Mouse (Mus musculus): Measurements from ENCODE around the gene Hspa1a. TPM values are rescaled to one million over a fixed set of nuclear protein-coding genes. Genes with fewer than 3 reads are reported as not detected.
"Not testable (repeated sequence)": the region's sequence is repeated elsewhere in the genome, so short reads cannot be mapped to it uniquely, and the experiment has no call there.

The Hspa1a gene
- total RNA-seq, 2 experiments from 2014 or later = 6.8 to 8.7 TPM

DNA sequence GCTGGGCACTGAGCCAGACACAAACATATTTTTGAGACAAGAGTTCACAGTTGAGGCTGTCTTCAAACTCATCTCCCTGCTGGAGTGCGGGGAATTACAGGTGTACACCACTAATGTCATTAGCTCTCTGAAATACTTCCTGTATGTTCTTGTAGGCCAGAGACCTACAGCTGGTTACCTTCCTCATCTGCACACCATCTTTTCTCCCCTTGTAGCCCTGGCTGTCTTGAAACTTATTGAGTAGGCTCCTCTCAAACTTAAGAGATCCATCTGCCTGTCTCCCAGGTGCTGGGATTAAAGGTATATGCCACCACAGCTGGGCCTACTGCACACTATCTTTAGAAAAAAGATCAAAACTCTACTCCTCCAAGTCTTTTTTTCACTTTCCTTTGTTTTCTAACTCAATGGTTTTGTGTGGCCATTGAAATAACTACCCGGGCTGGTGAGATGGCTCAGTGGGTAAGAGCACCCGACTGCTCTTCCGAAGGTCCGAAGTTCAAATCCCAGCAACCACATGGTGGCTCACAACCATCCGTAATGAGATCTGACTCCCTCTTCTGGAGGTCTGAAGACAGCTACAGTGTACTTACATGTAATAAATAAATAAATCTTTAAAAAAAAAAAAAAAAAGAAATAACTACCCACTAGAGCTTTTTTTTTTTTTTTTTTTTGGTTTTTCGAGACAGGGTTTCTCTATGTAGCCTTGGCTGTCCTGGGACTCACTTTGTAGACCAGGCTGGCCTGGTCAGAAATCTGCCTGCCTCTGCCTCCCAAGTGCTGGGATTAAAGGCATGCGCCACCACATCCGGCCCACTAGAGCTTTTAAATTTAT, 23.0 kb downstream of the Hspa1a start:
- DNase-seq (ENCODE audit: low spot score in 2 of 2) = not testable (repeated sequence)

DNA sequence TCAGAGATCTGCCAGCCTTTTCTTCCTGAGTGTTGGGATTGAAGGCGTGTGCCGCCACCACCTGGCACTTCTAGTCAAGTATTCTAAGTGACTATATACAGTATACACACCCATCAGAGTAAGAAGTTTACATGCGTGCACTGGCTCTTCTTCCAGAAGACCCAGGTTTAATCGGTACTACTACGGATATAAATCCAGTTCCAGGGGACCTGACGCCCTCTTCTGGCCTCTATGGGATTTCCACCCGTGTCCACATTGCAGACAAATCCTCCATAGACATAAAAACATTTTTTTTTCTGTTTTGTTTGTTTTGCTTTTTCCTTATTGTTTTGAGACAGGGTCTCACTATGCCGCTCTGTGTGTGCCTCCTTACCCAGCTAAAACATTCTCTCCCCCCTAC, 24.4 kb downstream of the Hspa1a start:
- no peak for DNase-seq (ENCODE audit: low spot score in 2 of 2)

DNA sequence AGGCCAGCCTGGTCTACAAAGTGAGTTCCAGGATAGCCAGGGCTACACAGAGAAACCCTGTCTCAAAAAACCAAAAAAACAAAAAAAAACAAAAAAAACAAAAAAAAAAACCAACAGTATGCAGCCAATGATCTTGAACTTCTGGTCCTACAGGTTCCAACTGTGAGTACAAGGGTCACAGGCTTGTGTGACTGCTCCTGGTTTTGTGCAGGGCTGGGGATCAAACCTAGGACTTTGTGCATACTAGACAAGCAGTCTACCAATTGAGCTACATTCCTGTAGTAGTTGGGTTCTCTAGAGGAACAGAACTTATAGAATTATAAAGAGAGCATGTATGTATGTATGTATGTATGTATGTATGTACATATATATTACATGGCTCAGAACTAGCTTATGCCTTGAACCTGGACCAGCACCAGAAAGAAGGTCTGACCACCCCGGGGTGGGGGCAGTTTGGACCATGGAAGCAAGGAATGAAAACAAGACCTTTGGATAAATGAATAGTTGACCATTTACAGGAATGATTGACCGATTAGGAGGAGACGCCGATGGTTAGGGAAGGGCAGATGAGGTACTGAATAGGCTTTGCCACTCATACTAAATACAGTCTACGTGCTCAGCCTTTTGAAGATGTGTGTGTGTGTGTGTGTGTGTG, 25.3 kb downstream of the Hspa1a start:
- no peak for DNase-seq (ENCODE audit: low spot score in 2 of 2)

DNA sequence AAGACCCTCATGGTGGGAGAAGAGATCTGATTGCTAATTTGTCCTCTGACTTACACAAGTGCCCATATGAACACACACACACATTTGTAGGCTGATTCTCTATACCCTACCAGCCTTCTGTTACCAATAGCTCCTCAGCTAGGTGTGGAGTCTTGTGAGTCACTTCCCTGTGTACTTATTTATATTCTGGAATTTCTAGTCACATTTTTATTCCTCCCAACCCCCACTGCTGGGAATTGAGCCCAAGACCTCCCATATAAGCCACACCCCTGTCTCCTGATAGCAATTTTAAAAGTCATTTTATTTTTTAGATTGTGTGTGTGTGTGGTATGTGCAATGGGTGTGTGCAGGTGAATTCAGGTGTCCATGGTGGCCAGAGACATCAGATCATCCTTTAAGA, 27.6 kb downstream of the Hspa1a start:
- no peak for DNase-seq (ENCODE audit: low spot score in 2 of 2)

DNA sequence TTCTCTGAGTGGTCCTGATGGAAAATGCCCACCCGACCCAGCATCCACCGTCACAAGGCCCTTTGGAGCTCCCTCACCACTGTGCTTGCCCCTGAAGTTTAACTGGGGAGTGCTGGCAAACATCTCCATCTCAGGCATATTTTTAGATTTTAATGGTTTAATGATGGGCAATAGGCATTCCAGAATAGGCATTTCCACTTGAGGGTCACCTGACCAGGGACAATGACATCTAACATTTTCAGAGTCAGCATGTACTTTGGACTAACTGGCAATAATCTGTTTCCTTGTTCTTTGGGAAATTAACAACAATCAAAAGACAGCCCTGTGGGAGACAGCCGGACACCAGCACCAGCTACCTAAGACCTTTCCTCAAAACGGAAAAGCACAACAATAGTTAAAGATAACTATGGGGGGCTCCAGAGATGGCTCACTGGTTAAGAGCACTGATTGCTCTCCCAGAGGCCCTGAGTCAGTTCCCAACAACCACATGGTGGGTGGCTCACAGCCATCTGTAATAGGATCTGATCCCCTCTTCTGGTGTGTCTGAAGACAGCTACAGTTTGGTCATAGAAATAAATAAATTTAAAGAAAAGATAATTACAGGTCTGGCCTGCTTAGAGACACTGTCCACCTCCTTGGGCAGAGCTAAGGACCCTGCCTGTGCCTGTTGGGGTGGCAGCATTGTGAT, 28.7 kb downstream of the Hspa1a start:
- no peak for DNase-seq (ENCODE audit: low spot score in 2 of 2)

DNA sequence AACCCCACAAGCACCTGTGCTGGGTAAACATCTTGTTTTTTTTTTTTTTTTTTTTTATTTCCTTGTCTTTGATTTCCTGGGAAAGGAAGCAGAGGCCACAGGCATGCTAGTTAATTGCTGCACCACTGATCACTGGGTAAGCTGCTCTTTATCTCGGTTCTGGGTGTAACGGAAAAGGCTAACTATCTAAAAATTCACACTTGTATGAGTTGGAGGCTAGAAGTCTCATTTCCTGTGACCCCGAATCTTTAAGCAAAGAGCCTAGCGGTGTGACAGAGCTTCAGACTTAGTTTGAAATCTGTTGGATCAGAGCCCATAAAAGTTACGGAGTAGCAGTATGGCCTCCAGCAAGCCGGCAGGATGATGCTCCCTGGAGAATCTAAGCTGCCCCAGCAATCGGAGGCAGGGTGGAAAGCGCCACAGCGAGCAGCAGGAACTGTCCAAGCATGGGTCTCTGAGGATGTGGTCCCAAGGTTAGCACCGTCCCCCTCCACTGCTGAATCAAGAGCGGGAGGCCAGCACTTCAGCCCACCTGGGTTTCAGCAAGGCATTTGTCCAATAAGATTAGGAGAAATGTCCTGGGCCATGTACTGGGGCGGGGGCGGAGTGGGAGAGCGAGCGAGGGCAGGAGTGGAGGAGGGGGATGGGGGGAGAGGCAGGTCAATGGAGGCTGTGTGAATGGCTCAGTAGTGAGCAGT, 30.5 kb downstream of the Hspa1a start:
- DNase-seq (ENCODE audit: low spot score in 2 of 2) = no peak

DNA sequence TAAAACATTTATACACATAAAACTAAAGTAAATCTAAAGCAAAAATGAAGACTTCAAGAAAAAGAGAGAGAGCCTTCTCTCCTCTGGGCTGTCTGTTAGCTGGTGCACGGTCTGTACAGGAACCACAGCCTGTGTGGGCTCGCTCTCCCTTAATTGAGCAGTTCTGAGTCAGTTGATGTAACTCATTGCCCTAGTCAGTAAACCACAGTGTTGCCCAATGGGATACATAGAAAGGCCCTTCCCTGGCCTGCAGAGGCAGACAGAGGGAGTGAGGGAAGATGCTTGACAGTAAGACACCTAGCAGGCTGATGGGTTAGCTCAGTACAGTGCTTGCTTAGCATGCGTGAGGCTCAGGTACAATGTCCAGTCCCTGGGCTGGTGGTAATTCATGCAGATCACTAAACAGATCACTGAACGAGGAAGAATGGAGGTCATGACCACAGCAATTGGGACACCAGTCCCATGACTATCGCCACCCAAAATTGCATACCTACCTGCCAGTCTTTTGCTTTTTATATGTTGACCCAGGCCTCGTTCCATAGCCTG, 33.9 kb downstream of the Hspa1a start:
- DNase-seq (ENCODE audit: low spot score in 2 of 2) = no peak

DNA sequence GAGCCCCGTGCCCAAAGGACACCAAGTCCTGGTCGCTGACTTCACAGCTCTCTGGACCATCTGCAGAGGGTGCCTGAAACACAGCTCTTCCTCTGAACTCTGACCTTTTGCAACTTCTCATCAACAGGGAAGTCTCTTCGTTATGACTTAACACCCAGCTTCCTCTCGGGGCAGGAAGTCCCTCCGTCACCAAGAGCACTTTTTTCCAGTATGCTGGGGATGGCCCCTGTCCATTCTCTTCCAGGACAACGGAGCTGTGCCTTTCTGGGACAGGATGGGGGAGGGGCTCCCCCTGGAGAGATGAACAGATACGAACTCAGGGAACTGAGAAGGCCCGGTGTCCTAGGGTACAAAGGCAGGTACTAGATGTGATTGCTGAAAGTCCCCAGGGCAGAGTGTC, 37.1 kb downstream of the Hspa1a start:
- no peak for DNase-seq (ENCODE audit: low spot score in 2 of 2)

DNA sequence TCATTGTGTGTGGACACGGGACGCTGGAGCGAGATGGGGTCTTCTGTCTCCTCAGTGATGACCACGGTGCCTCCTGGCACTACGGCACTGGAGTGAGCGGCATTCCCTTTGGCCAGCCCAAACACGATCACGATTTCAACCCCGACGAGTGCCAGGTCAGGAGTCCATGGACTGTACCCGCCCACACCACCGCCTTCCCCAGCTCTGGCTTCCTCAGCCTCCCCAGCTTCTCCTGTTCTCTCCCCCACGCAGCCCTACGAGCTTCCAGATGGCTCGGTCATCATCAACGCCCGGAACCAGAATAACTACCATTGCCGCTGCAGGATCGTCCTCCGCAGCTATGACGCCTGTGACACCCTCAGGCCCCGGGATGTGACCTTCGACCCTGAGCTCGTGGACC, 37.9 kb downstream of the Hspa1a start:
- no peak for DNase-seq (ENCODE audit: low spot score in 2 of 2)

DNA sequence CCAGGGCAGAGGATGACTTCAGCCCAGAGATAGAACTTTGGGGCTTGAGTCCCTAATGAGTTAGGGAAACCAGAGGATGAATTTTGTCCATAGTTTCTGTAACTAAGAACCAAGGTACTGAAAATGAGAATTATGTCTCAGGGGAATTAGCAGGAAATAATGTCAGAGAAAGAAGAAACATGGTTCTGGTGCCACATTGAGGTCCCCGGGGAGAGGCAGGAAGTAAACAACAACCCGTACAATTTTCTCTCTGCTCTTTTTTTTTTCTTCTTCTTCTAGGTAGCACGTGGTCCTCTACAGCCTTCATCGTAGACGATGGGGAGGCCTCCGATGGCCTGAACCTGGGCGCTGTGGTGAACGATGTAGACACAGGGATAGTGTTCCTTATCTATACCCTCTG, 39.7 kb downstream of the Hspa1a start:
- DNase-seq (ENCODE audit: low spot score in 2 of 2) = no peak

DNA sequence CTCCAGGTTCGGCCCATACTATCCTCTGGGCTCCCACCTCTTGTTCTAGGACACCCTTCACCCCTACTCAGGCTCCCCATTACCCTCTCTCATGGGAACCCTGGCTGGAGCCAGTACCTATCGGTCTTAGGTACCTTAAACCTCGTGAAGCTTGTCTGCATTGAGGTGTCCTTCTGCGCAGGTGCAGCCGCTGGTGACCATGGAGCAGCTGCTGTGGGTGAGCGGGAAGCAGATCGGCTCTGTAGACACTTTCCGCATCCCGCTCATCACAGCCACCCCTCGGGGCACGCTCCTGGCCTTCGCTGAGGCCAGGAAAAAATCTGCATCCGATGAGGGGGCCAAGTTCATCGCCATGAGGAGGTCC, 40.2 kb downstream of the Hspa1a start:
- DNase-seq (ENCODE audit: low spot score in 2 of 2) = peak in 1 of 2 experiments; percentile 34

DNA sequence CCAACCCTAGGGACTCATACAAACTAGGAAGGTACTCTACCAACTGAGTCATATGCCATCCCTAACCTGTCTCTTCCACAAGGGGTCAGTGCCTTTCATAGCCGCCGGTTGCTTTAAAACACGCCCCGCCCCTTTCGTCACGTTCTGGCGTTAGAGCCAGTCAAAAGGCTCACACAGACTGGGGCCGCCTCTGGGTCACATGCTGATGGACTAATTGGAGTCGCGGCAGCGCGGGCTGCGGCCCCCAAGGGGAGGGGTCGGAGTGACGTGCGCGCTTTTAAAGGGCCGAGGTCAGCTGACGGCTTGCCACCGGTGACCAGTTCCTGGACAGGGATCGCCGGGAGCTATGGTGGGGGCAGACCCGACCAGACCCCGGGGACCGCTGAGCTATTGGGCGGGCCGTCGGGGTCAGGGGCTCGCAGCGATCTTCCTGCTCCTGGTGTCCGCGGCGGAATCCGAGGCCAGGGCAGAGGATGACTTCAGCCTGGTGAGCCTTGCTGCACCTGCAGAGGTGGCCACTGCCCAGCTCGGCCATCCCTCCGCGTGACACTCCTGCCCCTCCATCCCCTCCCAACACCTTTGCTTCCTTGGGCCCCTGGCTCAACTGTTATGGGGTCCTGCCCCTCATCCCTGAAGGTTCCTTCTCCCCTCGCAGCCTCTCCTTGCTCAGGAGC, 40.8 kb downstream of the Hspa1a start, which contains the start of gene Neu1:
Gene Neu1, plus strand, starts transcription at position 193 of the 674 bp plus-strand sequence.
- peak; percentile 98 for DNase-seq (ENCODE audit: low spot score in 2 of 2)

DNA sequence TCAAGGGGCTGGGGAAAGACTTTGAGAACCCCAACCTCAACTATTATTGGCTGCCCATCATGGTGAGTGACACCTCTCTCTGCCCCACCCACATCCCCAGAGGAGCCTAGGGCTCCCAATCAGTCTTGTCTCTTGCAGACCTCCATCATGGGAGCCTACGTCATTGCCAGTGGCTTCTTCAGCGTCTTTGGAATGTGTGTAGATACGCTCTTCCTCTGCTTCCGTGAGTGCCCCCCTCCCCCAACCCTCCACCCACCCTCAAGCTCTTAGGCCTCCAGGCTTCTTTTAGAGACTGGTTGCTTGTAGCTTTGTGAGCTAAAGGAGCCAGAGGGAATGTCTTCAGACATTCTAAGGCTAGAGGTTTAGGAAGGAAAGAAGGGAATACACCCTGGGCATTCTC, 43.1 kb downstream of the Hspa1a start:
- no peak for DNase-seq (ENCODE audit: low spot score in 2 of 2)

DNA sequence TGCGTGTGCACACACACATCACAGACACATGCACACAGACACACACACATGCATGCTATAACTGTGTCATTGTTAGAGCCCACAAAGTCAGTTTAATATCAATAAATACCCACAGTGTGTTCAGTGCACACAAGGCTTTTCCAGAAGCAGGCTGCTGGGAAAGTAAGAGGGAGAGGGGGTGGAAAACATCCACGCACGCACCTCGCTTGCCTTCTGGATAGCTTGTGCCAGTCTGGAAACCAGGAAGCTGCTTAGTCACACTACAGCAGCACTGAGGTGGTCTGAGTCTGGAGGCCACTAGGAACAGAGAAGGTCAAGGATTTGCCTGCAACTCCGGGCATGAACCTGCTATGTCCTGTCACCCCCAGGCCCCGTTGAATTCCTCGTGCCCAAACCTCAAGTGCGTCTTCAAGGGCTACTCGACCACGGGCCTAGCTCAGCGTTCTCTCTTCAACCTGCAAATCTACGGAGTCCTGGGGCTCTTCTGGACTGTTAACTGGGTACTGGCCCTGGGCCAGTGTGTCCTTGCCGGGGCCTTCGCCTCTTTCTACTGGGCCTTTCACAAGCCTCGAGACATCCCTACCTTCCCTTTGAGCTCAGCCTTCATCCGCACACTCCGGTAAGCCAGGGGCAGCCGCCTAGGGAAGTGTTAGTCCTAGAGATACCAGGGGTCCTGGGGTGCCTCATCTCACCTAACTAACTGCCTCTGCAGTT, 44.5 kb downstream of the Hspa1a start:
- DNase-seq (ENCODE audit: low spot score in 2 of 2) = no peak

DNA sequence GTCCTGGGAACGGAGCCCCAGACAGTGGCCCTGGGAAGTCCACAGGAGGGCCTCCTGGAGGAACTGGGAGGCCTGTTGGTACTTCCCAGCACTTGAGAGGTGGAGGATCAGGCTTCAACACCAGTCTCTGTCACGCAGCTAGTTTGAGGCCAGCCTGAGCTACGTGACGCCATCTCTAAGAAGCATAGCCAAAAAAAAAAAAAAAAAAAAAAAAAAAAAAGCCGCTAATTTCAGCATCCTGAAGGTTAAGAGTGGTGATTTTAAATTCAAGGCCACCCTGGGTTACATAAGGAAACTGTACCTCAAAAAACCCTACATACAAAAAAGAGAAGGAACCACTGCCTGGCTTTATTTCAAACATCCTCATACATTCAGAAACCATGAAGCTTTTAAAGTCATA, 47.7 kb downstream of the Hspa1a start:
- no peak for DNase-seq (ENCODE audit: low spot score in 2 of 2)

DNA sequence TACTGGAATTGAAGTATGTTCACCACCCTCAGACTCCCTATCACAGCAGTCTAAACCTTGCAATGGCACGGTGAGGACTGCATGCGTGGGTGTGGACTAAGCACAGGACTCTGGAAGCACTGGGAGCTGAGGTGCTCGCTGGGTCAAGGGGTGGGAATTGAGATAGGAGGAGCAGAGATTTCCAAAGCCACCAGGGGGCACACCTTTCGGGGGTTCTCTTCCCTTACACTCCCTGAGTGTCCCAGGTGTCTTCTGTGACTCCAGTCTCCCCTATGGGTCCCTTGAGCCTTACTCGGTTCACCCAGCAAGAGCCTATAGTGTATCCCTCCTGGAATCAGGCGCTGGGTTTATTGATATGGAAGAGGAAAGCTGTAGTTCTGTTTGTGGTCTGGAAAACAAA, 49.0 kb downstream of the Hspa1a start:
- DNase-seq (ENCODE audit: low spot score in 2 of 2) = no peak
